Mouse (Mus musculus): ENCODE measurements around the gene Ssr1.

GRCm38 (mm10) chr13:37967052-37967437, 27.0 kb downstream of the Ssr1 start:
- TF ChIP-seq CTCF (IDR thresholded peaks at IDR 0.05; ENCODE audit: insufficient read depth, low read length) (no peak), POLR2A (IDR thresholded peaks at IDR 0.05; ENCODE audit: borderline replicate concordance, extremely low read depth, low read depth, low read length) (no peak)
